ENCODE assay signal across 8 mouse cellular contexts in the genomic region with DNA sequence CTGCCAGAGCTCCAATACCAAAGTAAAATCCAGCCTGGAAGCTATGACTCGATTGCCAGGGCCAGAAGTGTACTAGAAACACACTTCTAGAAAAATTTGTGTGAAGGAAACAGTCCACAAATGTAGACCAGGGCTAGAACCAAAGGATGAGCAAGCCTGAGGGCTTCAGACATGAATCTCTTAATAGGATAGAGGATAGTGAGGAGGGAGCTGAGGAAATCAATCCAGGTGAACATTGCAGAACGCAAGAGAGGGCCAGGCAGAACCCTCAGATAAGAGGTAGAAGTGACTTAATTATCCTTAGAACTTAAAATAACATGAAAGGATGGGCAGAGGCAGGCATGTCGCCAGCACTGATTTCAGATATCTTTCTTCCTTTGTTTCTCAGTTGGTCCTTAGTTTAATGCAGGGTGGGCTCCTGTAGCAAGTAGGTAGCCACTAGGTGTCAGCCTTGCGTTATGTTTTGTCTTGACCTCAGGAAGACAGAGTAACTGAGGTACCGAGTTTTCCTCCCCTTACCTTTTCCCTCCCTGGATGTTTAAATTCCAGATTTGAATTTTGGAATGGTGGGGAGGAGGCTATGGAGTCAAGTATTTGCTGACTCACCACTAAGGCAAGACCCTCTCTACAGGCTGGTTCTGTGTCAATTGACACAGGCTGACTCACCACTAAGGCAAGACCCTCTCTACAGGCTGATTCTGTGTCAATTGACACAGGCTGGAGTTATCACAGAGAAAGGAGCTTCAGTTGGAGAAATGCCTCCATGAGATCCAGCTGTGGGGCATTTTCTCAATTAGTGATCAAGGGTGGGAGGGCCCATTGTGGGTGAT. TPM values are rescaled to one million over a fixed set of nuclear protein-coding genes. Genes with fewer than 3 reads are reported as not detected.
DNase-seq lines count a peak whose midpoint lies in the region; ATAC-seq lines count a peak whose summit lies in the region.

No protein-coding gene starts in this region.

- H3K27ac ChIP-seq in embryonic facial prominence, embryonic 10.5 days (replicated peaks), result no peak overlapping the region
- no peak overlapping the region for H3K27ac ChIP-seq in lung, embryonic 15.5 days

- H3K4me3 ChIP-seq in embryonic facial prominence, embryonic 10.5 days, result no peak overlapping the region
- no peak overlapping the region for H3K4me3 ChIP-seq in lung, embryonic 15.5 days

- H3K9ac ChIP-seq in lung, embryonic 15.5 days, result no peak overlapping the region

- peak; percentile 64 for DNase-seq in CD4-positive, CD25-positive, alpha-beta regulatory T cell, adult 2 months (ENCODE audit: low read depth, low spot score)
- DNase-seq in T-cell, adult 2 months (ENCODE audit: low spot score), result peak; percentile 45
- DNase-seq in embryonic facial prominence, embryonic 10.5 days (ENCODE audit: low spot score), result peak; percentile 57
- peak; percentile 66 to 75 for DNase-seq in heart, postnatal 10 days
- DNase-seq in kidney, postnatal 10 days, result peak; percentile 68
- peak; percentile 37 for DNase-seq in ovary, postnatal 14 days (ENCODE audit: low spot score)

- no peaks in the 10 kb centered on the region for H3K27me3 ChIP-seq in embryonic facial prominence, embryonic 10.5 days (replicated peaks; ENCODE audit: low read depth, poor library complexity, severe bottlenecking)
- H3K27me3 ChIP-seq in lung, embryonic 15.5 days, result no peaks in the 10 kb centered on the region

- peaks cover 14% of the 10 kb centered on the region for H3K36me3 ChIP-seq in embryonic facial prominence, embryonic 10.5 days (replicated peaks)
- no peaks in the 10 kb centered on the region for H3K36me3 ChIP-seq in lung, embryonic 15.5 days

- H3K4me2 ChIP-seq in lung, embryonic 15.5 days, result no peak overlapping the region

- no peaks in the 10 kb centered on the region for H3K4me1 ChIP-seq in embryonic facial prominence, embryonic 10.5 days
- H3K4me1 ChIP-seq in lung, embryonic 15.5 days, result no peaks in the 10 kb centered on the region

- no peaks in the 10 kb centered on the region for H3K9me3 ChIP-seq in embryonic facial prominence, embryonic 10.5 days
- no peaks in the 10 kb centered on the region for H3K9me3 ChIP-seq in lung, embryonic 15.5 days

- intact Hi-C loops in heart, postnatal 10 days (cut with DNase I), result loop anchor here (1.0 to 5.0 kb wide), 5 partner anchors 48 to 618 kb away; no protein-coding TSS in a partner anchor

- peak; percentile 64; the same call in 1 of the 2 replicates for ATAC-seq in lung, embryonic 15.5 days (ENCODE audit: borderline replicate concordance, extremely low read depth, low FRiP score, low TSS enrichment)
- ATAC-seq in monocyte, adult 5-6 weeks (replicated peaks; ENCODE audit: insufficient number of reproducible peaks, low FRiP score, low TSS enrichment, poor library complexity, severe bottlenecking), result no peak

- WGBS in embryonic facial prominence, embryonic 10.5 days, result 26% methylated on average over 5 of the region's 5 CpGs
- 28% methylated on average over 5 of the region's 5 CpGs for WGBS in lung, embryonic 15.5 days

RNA-seq across cellular contexts. Expression of a gene that starts 52.2 kb away (rescaled TPM):
- polyA plus RNA-seq in embryonic facial prominence, embryonic 10.5 days (2016; fragmentation: Nextera tagmentation; extraction: Ambion mirVana), result 3.8 and 4.2 TPM in 2 replicates
- 10 to 100 TPM in 1 of 2 experiments, 1 to 10 TPM in 1; 9.9 to 15.5 TPM for total RNA-seq in heart, postnatal 10 days (2021)
- 2.9 and 3.3 TPM in 2 replicates for polyA plus RNA-seq in lung, embryonic 15.5 days (2015; fragmentation: Nextera tagmentation; extraction: Ambion mirVana)
- total RNA-seq in monocyte, adult 5-6 weeks (2017), result 4.2 to 5.5 TPM (median 5.0 TPM) in 3 replicates
